Mouse (Mus musculus) mouse trophoblast stem cell (cell line): ENCODE measurements at regions not wholly inside any gene's neighbourhood (a gene's known extent, or its start where the extent isn't known, plus 50 kb on each side); places are given as distances from the start of the nearest gene placed in this dataset.
"Not testable (repeated sequence)": the region's sequence is repeated elsewhere in the genome, so short reads cannot be mapped to it uniquely, and the experiment has no call there.

Experiments
- in situ Hi-C, 2 experiments: fragments of 300-500 bp; cut with MseI, MboI; formaldehyde crosslinking; loops; 2 replicates in 1 of 2; 3 replicates in 1 of 2; pipeline ENCODE4 v1.15.1; 2025

GRCm38 (mm10) chr5:149815879-149816278 is 137.8 kb downstream of the B3glct start:
- in situ Hi-C loops: no loop called here

- in situ Hi-C loops: no loop called here
Observed at GRCm38 (mm10) chr5:149818812-149819211, 140.8 kb downstream of the B3glct start.

GRCm38 (mm10) chr5:149823821-149824220 is 145.8 kb downstream of the B3glct start:
- in situ Hi-C loops: no loop called here

GRCm38 (mm10) chr5:149827599-149827998 is 149.6 kb downstream of the B3glct start:
- in situ Hi-C loops: no loop called here

GRCm38 (mm10) chr5:149831122-149831861 is 153.3 kb downstream of the B3glct start:
- in situ Hi-C loops: no loop called here

GRCm38 (mm10) chr5:149837379-149837778 is 159.3 kb downstream of the B3glct start:
- in situ Hi-C loops: no loop called here

GRCm38 (mm10) chr5:149842491-149842890 is 164.5 kb downstream of the B3glct start:
- in situ Hi-C loops: no loop called here

GRCm38 (mm10) chr5:149843310-149843709 is 165.3 kb downstream of the B3glct start:
- in situ Hi-C loops: no loop called here

- in situ Hi-C loops: no loop called here
Observed at GRCm38 (mm10) chr5:149845256-149845655, 167.2 kb downstream of the B3glct start.

GRCm38 (mm10) chr5:149848465-149848864 is 170.0 kb upstream of the Rxfp2 start:
- in situ Hi-C loops: no loop called here

GRCm38 (mm10) chr5:149851011-149851410 is 167.5 kb upstream of the Rxfp2 start:
- in situ Hi-C loops: loop anchor here in 1 of 2 experiments (5.0 kb wide), 1 partner anchor 171 kb away; no protein-coding TSS in a partner anchor

- in situ Hi-C loops: loop anchor here in 1 of 2 experiments (5.0 kb wide), 1 partner anchor 170 kb away; no protein-coding TSS in a partner anchor
Observed at GRCm38 (mm10) chr5:149852516-149852915, 166.0 kb upstream of the Rxfp2 start.

- in situ Hi-C loops: no loop called here
Observed at GRCm38 (mm10) chr5:149856101-149856500, 162.4 kb upstream of the Rxfp2 start.

GRCm38 (mm10) chr5:149857019-149857418 is 161.5 kb upstream of the Rxfp2 start:
- in situ Hi-C loops: no loop called here

- in situ Hi-C loops: loop anchor here in 1 of 2 experiments (10.0 kb wide), 1 partner anchor 153 kb away; the partner anchor contains the start of gene Rxfp2
Observed at GRCm38 (mm10) chr5:149861489-149861962, 156.9 kb upstream of the Rxfp2 start.

- in situ Hi-C loops: loop anchor here in 1 of 2 experiments (10.0 kb wide), 1 partner anchor 147 kb away; the partner anchor contains the start of gene Rxfp2
Observed at GRCm38 (mm10) chr5:149867926-149868325, 150.5 kb upstream of the Rxfp2 start.

- in situ Hi-C loops: loop anchor here in 1 of 2 experiments (10.0 kb wide), 1 partner anchor 145 kb away; the partner anchor contains the start of gene Rxfp2
Observed at GRCm38 (mm10) chr5:149869441-149869840, 149.0 kb upstream of the Rxfp2 start.

GRCm38 (mm10) chr5:149870596-149870995 is 147.9 kb upstream of the Rxfp2 start:
- in situ Hi-C loops: no loop called here

- in situ Hi-C loops: no loop called here
Observed at GRCm38 (mm10) chr5:149871521-149871920, 147.0 kb upstream of the Rxfp2 start.

GRCm38 (mm10) chr5:149873482-149874002 is 144.9 kb upstream of the Rxfp2 start:
- in situ Hi-C loops: no loop called here

GRCm38 (mm10) chr5:149874342-149874741 is 144.1 kb upstream of the Rxfp2 start:
- in situ Hi-C loops: no loop called here

- in situ Hi-C loops: not testable (repeated sequence)
Observed at GRCm38 (mm10) chr5:149892453-149892852, 126.0 kb upstream of the Rxfp2 start.

- in situ Hi-C loops: no loop called here
Observed at GRCm38 (mm10) chr5:149906927-149907326, 111.5 kb upstream of the Rxfp2 start.
